Mouse (Mus musculus): Measurements from ENCODE around the gene Fam189b. TPM values are rescaled to one million over a fixed set of nuclear protein-coding genes. Genes with fewer than 3 reads are reported as not detected.

Gene Fam189b
- total RNA-seq, 4 experiments from 2014 or later, result 16.7 to 32.5 (median 23.3) TPM

DNA sequence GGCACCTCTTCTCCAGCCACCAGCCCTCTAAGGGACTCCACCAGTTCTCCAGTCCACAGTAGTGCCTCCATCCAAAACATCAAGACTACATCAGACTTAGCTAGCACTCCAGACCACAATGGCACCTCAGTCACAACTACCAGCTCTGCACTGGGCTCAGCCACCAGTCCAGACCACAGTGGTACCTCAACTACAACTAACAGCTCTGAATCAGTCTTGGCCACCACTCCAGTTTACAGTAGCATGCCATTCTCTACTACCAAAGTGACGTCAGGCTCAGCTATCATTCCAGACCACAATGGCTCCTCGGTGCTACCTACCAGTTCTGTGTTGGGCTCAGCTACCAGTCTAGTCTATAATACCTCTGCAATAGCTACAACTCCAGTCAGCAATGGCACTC, 47.6 kb downstream of the Fam189b start:
- DNase-seq, result no peak

- no peak for DNase-seq
Observed at GRCm38 (mm10) chr3:89231345-89231744, 48.4 kb downstream of the Fam189b start.

DNA sequence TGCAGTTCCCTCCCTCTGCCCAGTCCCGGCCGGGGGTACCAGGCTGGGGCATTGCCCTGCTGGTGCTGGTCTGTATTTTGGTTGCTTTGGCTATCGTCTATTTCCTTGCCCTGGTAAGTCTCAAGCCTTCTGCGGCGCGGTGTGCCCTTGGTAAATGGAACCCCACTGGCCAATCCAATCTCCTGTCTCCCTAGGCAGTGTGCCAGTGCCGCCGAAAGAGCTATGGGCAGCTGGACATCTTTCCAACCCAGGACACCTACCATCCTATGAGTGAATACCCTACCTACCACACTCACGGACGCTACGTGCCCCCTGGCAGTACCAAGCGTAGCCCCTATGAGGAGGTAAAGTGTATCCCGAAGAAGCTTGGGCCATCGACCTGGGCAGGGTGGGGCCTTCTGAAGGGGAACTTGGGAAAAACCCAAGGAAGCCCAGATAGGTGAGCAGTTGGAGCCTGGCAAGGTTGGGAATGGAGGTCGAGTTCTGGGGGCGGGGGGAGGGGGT, 48.9 kb downstream of the Fam189b start:
- no peak for DNase-seq

DNA sequence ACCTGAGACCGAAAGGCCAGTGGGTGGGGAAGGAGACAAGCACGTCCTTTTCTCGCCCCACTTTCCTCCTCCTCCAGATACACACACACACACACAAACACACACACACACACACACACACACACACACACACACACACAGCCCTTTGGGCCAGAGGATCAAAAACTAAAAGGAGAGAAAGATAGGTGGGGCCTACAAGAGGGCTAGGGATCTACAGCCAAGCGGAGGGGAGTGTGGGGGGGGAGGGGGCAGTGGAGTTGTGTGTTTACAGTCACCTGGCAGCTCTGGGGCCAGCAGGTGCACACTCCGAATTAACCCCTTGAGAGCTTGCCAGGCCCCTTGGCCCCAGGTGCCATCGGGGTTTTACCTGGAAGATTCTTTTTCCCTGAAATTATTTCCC, 49.7 kb downstream of the Fam189b start:
- DNase-seq, result no peak

- DNase-seq, result no peak
Observed at GRCm38 (mm10) chr3:89233562-89234110, 50.7 kb downstream of the Fam189b start.

DNA sequence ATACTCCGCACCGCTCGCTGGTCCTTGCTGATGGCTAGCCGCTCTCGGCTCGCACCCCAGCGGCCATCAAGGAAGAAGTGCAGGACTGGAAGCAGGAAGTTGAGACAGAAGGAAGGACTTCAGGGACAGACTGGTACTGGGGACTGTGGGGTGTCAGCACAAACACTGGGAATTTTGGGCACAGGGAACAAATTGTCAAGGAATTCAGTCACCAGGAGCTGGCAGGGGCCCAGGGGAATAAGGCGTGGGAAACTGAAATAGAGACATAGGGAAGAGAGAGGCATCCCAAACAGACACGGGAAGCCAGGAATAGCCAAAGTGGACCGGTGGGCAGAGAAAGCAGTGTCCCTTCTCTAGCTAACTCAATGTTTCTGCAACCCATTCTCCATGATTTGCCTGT, 53.6 kb downstream of the Fam189b start:
- DNase-seq, result no peak

DNA sequence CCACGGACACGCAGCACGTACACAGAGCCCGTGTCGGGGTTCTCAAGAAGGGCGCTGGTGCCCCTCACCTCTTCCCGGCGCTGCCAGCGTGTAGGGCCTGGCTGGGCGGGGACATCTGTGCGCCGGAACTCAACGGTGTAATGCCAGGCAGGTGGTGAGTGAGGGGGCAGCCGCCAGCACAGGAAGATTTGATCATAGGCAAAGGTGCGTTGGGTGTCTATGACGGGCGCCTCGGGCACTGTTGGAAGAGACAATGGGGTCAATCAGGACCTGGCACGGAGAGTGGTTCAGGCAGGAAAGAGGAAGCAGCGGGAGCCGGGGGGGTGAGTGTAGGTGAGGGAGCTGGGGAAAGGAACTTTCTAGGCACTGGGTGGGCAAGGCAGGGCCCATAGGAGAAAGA, 54.7 kb downstream of the Fam189b start:
- DNase-seq, result no peak

DNA sequence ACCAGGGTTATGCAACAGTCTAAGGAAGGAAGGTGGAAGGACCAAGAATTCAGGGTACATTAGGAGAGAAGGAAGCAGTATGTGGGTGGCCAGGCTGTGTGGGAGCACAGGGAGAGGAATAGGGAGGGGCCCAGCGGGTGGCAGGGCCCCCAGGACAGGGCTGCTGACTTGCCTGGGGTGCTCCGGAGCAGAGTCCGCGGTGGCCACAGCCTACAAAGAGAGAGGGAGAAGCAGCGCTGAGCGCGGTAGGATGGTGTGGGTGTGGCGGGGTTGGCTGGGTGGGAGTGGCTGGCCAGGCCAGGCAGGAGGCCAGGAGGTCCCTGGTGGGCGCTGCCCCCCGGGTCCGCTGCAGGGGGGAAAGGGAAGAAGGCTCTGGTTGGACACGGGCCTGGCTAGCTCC, 55.6 kb downstream of the Fam189b start:
- DNase-seq, result no peak

Small RNAs within 50 kb of the gene (microRNA-seq; reads per million reads assigned to microRNA genes)
- gene Mir92b, result 30.3 to 56.6 reads per million in 2 experiments

Other genes starting within 250 kb of the Fam189b start
- 10 to 100 TPM; 44.9 to 78.1 (median 58.6) TPM for gene Ash1l, start 232.5 kb upstream of the Fam189b start, total RNA-seq (2022)
- 100 to 1,000 TPM; 128 to 166 (median 148) TPM for gene Dap3, start 232.0 kb upstream of the Fam189b start, total RNA-seq (2022)
- 10 to 100 TPM; 33.8 to 46.8 (median 41.1) TPM for gene Rusc1, start 89.8 kb upstream of the Fam189b start, total RNA-seq (2022)
- gene Gm43738, start 82.0 kb upstream of the Fam189b start, total RNA-seq (2022), result not detected
- gene Fdps, start 81.2 kb upstream of the Fam189b start, total RNA-seq (2022), result 100 to 1,000 TPM; 152 to 387 (median 263) TPM
- gene Pklr, start 47.0 kb upstream of the Fam189b start, total RNA-seq (2022), result under 1 TPM in 2 of 4 experiments, not detected in 2; 0.10 to 0.11 TPM
- gene Hcn3, start 22.9 kb upstream of the Fam189b start, total RNA-seq (2022), result 10 to 100 TPM in 2 of 4 experiments, 1 to 10 TPM in 2; 6.8 to 22.2 (median 10.1) TPM
- 10 to 100 TPM; 55.2 to 85.7 (median 71.2) TPM for gene Clk2, start 18.3 kb upstream of the Fam189b start, total RNA-seq (2022)
- 100 to 1,000 TPM in 1 of 4 experiments, 10 to 100 TPM in 3; 90.1 to 110 (median 94.1) TPM for gene Scamp3, start 5.7 kb upstream of the Fam189b start, total RNA-seq (2022)
- 10 to 100 TPM; 65.6 to 84.3 (median 70.5) TPM for gene Gba, start 19.8 kb downstream of the Fam189b start, total RNA-seq (2022)
- gene Thbs3, start 32.0 kb downstream of the Fam189b start, total RNA-seq (2022), result 1 to 10 TPM; 4.1 to 8.6 (median 7.8) TPM
- gene Mtx1, start 43.9 kb downstream of the Fam189b start, total RNA-seq (2022), result 100 to 1,000 TPM; 138 to 169 (median 152) TPM
- gene Muc1, start 45.9 kb downstream of the Fam189b start, total RNA-seq (2022), result under 1 TPM in 3 of 4 experiments, not detected in 1; 0.22 to 0.96 (median 0.65) TPM
- gene Krtcap2, start 62.8 kb downstream of the Fam189b start, total RNA-seq (2022), result 100 to 1,000 TPM; 131 to 144 (median 135) TPM
- gene Trim46, start 63.2 kb downstream of the Fam189b start, total RNA-seq (2022), result 1 to 10 TPM; 2.8 to 4.5 (median 3.8) TPM
- 100 to 1,000 TPM; 123 to 156 (median 136) TPM for gene Dpm3, start 76.2 kb downstream of the Fam189b start, total RNA-seq (2022)
- gene Slc50a1, start 87.4 kb downstream of the Fam189b start, total RNA-seq (2022), result 10 to 100 TPM; 54.2 to 80.1 (median 64.9) TPM
- gene Efna1, start 98.0 kb downstream of the Fam189b start, total RNA-seq (2022), result 10 to 100 TPM; 15.9 to 28.0 (median 21.0) TPM
- 1 to 10 TPM in 1 of 4 experiments, under 1 TPM in 3; 0.15 to 1.5 (median 0.62) TPM for gene Efna3, start 139.8 kb downstream of the Fam189b start, total RNA-seq (2022)
- gene Efna4, start 154.9 kb downstream of the Fam189b start, total RNA-seq (2022), result 1 to 10 TPM; 1.1 to 3.5 (median 1.9) TPM
- 10 to 100 TPM; 58.4 to 85.4 (median 71.3) TPM for gene Adam15, start 166.9 kb downstream of the Fam189b start, total RNA-seq (2022)
- under 1 TPM; 0.43 to 0.78 (median 0.46) TPM for gene Dcst2, start 178.8 kb downstream of the Fam189b start, total RNA-seq (2022)
- gene Dcst1, start 182.1 kb downstream of the Fam189b start, total RNA-seq (2022), result 1 to 10 TPM in 2 of 4 experiments, under 1 TPM in 2; 0.20 to 2.2 (median 0.97) TPM
- 10 to 100 TPM; 59.9 to 98.9 (median 77.9) TPM for gene Zbtb7b, start 211.6 kb downstream of the Fam189b start, total RNA-seq (2022)
- gene Lenep, start 219.7 kb downstream of the Fam189b start, total RNA-seq (2022), result 1 to 10 TPM in 2 of 4 experiments, under 1 TPM in 1, not detected in 1; 0.22 to 3.1 (median 1.3) TPM
- 10 to 100 TPM; 25.7 to 39.9 (median 33.0) TPM for gene Flad1, start 228.7 kb downstream of the Fam189b start, total RNA-seq (2022)
- gene Cks1b, start 235.2 kb downstream of the Fam189b start, total RNA-seq (2022), result 10 to 100 TPM; 20.3 to 33.2 (median 27.4) TPM
- 100 to 1,000 TPM; 108 to 136 (median 122) TPM for gene Shc1, start 235.3 kb downstream of the Fam189b start, total RNA-seq (2022)
- gene Pygo2, start 247.1 kb downstream of the Fam189b start, total RNA-seq (2022), result 10 to 100 TPM; 42.1 to 45.1 (median 44.3) TPM

Data from adrenal gland, adult 8-10 months (tissue).